Mouse (Mus musculus): ENCODE data around the gene Plekhg3.

GRCm38 (mm10) chr12:76612621-76613020, 81.9 kb downstream of the Plekhg3 start:
- TF ChIP-seq ZC3H11A (IDR thresholded peaks at IDR 0.05; ENCODE audit: borderline replicate concordance, low read depth, low read length) (no peak), ZNF384 (IDR thresholded peaks at IDR 0.05; ENCODE audit: low read depth, low read length) (no peak), HCFC1 (IDR thresholded peaks at IDR 0.05; ENCODE audit: borderline replicate concordance, insufficient read depth, low read length) (no peak)
